Mouse (Mus musculus): ENCODE measurements at regions not wholly inside any gene's neighbourhood (a gene's known extent, or its start where the extent isn't known, plus 50 kb on each side); places are given as distances from the start of the nearest gene placed in this dataset.

- DNase-seq (ENCODE audit: low spot score in 2 of 2) = no peak
Observed at GRCm38 (mm10) chr8:25463532-25463931, 639.4 kb upstream of the Adam5 start.

GRCm38 (mm10) chr8:25462492-25462891 lies 638.3 kb upstream of the Adam5 start:
- no peak for DNase-seq (ENCODE audit: low spot score in 2 of 2)

DNA sequence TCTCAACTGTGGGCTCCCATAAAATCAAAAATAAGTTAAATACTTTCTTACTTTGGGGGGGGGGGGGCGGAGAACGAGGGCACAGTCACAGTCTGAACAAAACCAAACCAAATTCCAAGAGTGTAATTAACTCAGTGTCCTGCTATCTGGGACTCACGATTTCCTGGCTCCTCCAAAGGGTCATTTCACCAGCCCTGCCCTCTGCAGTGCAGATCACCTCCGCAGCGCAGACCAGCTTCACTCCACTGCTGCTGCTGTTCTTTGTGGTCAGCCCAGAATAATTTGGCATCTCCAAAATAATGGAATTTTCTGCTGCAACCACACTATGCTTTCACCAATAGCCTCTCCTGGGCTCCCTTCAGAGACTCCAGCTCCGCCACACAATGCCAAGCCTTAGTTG lies 631.5 kb upstream of the Adam5 start:
- DNase-seq (ENCODE audit: low spot score in 2 of 2) = no peak

DNA sequence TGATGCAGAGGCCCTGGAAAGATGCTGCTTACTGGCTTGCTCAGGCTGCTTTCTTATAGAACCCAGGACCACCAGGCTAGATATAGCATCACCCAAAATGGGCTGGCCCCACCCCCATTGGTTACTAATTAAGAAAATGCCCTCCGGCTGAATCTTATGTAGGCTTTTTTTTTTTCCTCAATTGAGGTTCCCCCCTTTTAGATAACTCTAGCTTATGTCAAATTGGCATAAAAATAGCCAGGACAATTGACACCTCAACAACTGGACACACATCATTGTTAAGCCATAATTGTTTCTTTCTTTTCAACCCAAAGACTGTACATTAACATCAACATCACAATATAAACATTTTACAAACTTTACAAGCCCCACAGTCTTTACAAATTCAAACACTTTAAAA lies 630.8 kb upstream of the Adam5 start:
- DNase-seq (ENCODE audit: low spot score in 2 of 2) = no peak

DNA sequence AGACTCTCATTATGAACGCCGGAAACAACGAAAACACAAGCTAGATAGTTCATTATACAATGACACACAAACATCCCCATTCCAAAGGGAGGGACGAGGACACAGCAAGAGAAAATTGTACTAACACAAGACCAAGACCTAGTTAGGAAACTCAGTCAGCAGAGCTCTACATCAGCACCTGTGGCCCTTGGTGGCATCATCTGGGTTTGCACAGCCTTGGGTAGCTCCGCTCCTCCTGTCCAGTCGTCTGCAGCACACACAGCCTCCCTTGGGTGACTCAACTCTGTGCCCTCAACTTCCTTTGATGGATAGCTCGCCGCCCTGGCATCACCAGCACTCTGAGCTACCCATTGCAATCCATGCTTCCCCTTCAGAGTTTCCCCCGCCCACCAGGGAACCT lies 629.7 kb upstream of the Adam5 start:
- no peak for DNase-seq (ENCODE audit: low spot score in 2 of 2)

DNA sequence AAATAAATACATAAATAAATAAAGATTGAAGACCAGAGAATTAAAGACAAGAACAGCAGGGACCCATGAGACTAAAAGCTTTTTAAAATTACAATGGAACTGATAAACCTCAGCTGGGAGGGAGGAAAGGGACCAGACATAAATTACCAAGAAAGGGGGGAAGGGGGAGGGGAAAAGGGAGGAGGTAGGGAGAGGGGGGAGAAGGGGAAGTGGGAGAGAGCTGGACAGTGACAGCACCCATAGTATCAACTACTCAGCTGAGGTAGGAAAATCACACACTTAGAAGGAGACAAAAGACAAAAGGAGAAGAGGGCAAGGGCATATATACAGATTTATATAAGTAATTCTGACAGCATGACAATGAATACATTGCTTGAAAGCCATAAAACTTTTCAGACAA lies 626.4 kb upstream of the Adam5 start:
- no peak for DNase-seq (ENCODE audit: low spot score in 2 of 2)

DNA sequence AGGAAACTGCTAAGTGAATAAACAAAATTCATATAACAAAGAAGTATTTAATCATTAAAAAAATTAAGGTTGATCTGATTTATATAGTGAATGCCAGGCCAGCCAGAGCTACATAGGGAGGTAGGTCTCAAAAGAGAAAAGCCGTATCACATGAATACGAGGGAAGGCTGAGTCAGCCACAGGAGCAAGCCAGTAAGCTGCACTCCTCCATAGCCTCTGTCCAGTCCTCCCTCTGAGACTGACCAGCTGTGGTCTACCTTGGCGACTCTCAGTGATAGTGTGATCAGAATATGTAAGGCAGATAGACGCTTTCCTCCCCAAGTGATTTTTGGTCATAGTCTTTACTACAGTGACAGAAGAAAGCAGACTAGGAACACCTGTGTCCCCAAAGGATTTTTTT lies 625.4 kb upstream of the Adam5 start:
- DNase-seq (ENCODE audit: low spot score in 2 of 2) = no peak

DNA sequence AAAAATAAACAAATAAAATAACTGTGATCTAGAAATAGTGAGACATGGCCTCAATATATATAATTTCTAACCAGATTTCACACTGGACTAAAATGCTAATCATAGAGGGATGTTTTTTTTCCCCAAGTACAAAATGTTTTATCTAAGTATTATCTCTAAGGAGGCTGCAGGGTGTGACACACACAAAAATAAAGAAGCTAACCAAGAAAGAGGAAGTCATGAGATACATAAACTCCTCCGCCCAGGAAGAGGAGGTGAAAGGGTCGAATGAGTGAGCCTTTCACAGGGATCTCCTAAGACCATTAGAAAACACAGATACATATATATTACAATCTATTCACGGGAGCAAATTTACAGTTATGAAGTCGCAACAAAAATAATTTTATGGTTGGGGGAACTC lies 623.7 kb upstream of the Adam5 start:
- no peak for DNase-seq (ENCODE audit: low spot score in 2 of 2)

DNA sequence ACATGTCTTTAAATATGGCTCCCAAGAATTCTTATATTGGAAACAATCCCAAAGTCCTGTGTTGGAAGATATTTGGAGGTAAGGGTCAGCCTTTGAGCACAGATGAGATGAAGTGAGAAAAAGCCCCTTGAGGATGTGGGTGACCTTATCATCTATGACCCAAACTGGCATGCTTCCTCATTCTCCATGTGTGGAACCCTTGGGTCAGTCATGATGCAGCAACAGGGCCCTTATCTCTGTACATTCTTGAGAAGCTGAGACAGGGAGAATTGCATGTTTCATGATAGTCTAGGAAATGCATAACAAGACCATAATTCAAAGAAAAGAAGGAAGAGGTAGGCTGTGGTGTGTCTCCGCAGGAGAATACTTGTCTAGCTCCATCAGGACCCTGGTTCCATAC lies 621.8 kb upstream of the Adam5 start:
- DNase-seq (ENCODE audit: low spot score in 2 of 2) = no peak

DNA sequence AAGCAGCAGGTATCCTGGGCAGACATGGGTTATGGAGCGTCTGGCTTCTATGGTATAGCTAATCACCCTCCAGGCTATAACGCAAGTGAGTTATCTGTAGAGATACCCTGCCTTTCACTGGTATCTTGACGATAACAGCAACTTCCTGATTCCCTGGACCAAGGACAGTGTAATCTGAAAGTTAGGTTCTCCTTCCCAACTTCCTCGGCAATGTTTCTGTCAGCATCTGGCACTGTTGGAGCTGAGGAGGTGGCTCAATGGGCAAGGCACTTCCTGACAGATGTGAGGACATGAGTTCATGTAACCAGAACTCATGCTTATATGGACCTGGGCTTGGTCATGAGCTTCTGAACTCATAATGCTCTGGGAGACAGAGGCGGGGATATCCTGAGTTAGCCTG lies 620.9 kb upstream of the Adam5 start:
- DNase-seq (ENCODE audit: low spot score in 2 of 2) = no peak

GRCm38 (mm10) chr8:25443552-25443951 lies 619.4 kb upstream of the Adam5 start:
- DNase-seq (ENCODE audit: low spot score in 2 of 2) = no peak

DNA sequence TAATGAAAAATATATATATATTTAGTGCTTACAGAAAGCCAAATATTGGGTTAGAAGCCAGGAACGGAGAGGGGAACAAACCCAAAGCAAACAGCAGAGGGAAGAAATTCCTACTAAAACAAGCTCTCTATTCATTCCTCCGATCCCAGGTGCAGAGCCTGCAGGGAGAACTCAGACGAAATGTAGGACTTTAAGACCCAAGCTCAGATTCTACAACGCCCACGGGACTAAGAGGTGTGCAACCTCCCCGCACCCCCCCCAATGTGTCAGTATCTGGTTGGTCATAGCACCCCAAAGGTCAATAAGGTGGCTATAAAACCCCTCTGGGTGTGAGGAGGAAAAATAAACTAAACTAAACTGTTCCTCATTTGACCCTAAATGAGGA lies 616.9 kb upstream of the Adam5 start:
- DNase-seq (ENCODE audit: low spot score in 2 of 2) = no peak

GRCm38 (mm10) chr8:25440391-25441056 lies 616.4 kb upstream of the Adam5 start:
- peak in 1 of 2 experiments; percentile 11 for DNase-seq (ENCODE audit: low spot score in 2 of 2)

DNA sequence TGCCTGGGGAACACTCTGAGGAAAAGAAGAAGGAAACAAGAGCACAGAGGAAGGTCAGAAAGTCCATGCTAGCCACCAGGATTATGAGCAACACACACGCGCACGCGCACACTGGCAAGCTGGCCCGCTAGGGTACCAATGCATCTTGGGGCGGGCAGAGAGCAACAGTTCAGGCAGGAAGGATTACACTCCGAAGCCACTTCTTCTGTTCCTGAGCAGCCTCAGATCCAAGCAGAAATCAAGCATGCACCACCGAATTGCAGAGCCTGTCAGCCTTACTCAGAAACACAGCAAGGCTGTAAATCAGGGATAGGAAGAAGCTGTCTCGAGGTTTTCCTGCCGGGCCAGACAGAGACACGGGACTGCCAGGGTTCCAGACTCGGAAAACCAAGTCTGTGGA lies 615.8 kb upstream of the Adam5 start:
- no peak for DNase-seq (ENCODE audit: low spot score in 2 of 2)

GRCm38 (mm10) chr8:25438021-25438620 lies 614.0 kb upstream of the Adam5 start:
- no peak for DNase-seq (ENCODE audit: low spot score in 2 of 2)

GRCm38 (mm10) chr8:25437178-25437577 lies 613.0 kb upstream of the Adam5 start:
- no peak for DNase-seq (ENCODE audit: low spot score in 2 of 2)

DNA sequence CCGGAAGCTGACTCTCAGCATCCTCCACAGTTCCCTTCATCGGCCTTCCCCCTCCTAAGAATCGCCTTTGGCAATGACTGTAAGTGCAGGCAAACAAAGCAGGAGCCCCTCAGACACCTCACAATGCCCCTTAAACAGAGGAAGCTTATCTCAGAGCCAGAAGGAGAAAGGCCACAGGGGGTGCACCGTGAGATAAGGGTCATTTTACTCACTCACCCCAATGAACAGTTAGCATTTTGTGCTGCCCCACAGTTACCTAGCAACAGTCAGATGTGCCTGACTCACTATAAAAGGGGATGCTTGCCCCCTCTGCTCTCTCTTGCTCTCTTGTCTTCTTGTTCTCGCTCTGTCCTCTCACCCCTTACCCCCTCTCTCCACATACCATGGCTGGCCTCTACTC lies 606.4 kb upstream of the Adam5 start:
- DNase-seq (ENCODE audit: low spot score in 2 of 2) = no peak

GRCm38 (mm10) chr8:25429846-25430482 lies 605.8 kb upstream of the Adam5 start:
- no peak for DNase-seq (ENCODE audit: low spot score in 2 of 2)

GRCm38 (mm10) chr8:25428761-25429160 lies 604.6 kb upstream of the Adam5 start:
- no peak for DNase-seq (ENCODE audit: low spot score in 2 of 2)

DNA sequence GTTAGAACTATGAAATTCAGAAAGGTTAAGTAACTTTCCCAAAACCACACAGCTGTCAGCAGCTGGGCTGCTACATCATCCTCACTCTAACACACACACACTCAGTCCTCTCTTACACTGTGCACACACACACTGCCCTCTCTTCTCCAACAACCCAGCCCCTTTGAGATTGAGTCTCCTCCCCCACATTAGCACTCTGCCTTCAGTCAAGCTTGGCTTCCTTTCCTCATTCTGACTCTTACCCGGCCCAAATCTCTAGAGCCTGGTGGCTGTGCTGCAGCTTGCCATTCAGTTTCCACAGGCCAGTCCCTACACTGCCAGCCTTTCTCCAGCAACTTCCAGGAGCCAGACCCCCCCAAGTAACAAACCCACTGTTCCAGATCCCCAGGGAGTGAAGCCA lies 602.0 kb upstream of the Adam5 start:
- no peak for DNase-seq (ENCODE audit: low spot score in 2 of 2)

- no peak for DNase-seq (ENCODE audit: low spot score in 2 of 2)
Observed at GRCm38 (mm10) chr8:25421478-25421877, 597.3 kb upstream of the Adam5 start.

- no peak for DNase-seq (ENCODE audit: low spot score in 2 of 2)
Observed at GRCm38 (mm10) chr8:25410536-25410935, 586.4 kb upstream of the Adam5 start.

DNA sequence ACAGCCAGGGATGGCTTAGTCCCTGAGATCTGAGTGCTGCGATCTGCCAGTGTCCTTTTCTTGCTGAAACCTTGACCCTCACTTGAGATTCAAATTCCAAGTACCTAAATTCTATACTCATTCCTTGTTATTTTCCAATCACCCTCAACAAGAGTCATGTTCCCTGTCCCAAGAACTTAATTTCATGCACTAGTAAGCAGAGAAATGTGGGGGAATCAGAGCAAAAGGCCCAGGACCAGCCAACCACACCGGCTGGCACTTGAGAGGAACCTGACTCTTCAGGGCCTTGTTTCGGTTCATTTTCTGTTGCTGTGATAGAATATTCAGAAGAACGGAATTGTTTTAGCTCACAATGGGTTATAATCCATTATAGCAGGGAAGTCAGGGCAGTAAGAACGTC lies 583.7 kb upstream of the Adam5 start:
- no peak for DNase-seq (ENCODE audit: low spot score in 2 of 2)

DNA sequence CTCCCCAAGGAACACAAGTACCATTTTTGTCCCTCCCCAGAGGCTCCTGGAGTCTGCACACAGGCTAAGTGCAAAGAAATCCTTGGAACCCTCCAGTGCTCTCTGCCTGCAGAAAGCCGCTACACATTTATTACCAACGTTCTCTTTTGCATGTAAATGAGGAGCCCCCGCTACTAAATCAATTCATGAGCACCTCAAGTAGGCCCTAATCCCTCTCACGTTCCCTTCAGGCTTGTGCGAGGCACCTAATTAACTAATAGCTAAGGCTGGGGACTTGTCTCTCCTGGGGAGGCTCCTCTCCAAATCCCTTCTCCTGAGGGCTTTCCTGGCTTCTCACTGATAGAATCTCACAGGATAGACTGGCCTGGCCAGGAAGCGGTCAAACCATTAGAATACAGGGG lies 568.6 kb upstream of the Adam5 start:
- DNase-seq (ENCODE audit: low spot score in 2 of 2) = no peak
